Mouse (Mus musculus) adrenal gland, adult 10 weeks (tissue): ENCODE results near the gene Taf1a. TPM values are rescaled to one million over a fixed set of nuclear protein-coding genes. Genes with fewer than 3 reads are reported as not detected.

Source experiments
- polyA plus RNA-seq: library from polyadenylated mRNA; stranded (reverse); fragments of 350-450 nt; fragmentation: Illumina TruSeq; extraction: RNeasy Lipid Tissue Mini Kit (QIAGEN cat#74804); gene quantifications from one replicate; pipeline ENCODE4 v1.2.3, GENCODE M21; 2014; ENCODE audit warnings: low read depth, low replicate concordance

The Taf1a gene
- polyA plus RNA-seq: 13.2 TPM

GRCm38 (mm10) chr1:183388426-183389406, at the start of gene Taf1a:
TSS of gene Taf1a (plus strand) at chr1:183388981.

GRCm38 (mm10) chr1:183369427-183370014, 19.3 kb upstream of the Taf1a start, which contains the start of gene Mia3:
TSS of gene Mia3 (minus strand) at chr1:183369553.

GRCm38 (mm10) chr1:183417873-183418272, 29.1 kb downstream of the Taf1a start, which contains the start of gene Hhipl2:
TSS of gene Hhipl2 (plus strand) at chr1:183418215.

Other genes with a start within 250 kb of the Taf1a start
- 2.3 TPM for gene Disp1, start 167.5 kb upstream of the Taf1a start, polyA plus RNA-seq
- 156 TPM for gene Aida, start 92.4 kb upstream of the Taf1a start, polyA plus RNA-seq
- gene Brox, start 91.7 kb upstream of the Taf1a start, polyA plus RNA-seq: 120 TPM
- gene Mia3, start 19.4 kb upstream of the Taf1a start, polyA plus RNA-seq: 320 TPM
- gene Hhipl2, start 29.2 kb downstream of the Taf1a start, polyA plus RNA-seq: not detected